ENCODE assay signal across 9 mouse cellular contexts in the genomic region with DNA sequence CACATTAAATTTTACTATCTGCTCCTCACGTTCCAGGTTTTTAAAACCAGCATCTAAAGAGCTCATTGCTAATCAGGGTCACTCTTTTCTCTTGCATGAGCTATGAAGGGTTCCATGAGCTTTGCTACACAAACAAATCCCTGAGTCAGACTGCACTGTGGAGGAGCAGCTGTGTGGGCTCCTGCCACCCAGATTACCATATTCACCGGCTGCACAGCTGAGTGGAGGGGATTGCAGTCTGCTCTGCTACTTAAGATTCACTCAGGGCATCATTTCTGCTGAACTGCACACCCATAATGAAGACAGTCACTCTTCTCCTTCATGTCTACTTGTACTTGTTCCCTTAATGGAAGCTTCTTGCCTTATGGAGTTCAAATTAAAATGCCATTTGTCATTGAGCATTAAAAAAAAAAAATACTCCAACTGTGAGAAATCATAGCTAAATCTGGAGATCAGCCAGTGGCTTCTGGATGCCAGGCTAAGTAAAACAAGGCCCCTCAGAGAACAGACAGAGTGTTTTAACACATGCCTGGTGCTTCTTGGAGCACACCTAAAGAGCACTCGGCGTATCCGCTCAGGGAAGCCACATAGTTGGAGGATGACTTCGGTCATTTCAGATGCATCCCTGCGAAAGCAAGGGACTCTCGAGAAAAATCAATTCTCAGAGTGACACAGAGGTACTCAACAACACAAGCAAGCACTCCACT.
A peak's percentile ranks its signal among the peaks of the same experiment; 100 is the strongest.
DNase-seq lines count a peak whose midpoint lies in the region; ATAC-seq and TF ChIP-seq lines count a peak whose summit lies in the region.
"Had no signal": no experiment of that assay in that cellular context is flagged by ENCODE, and none has a peak within 500 bp of the region (broad histone marks: within the 10 kb centered on the region; RNA-seq: fewer than 3 reads in every experiment).

No protein-coding gene starts in this region.

- H3K36me3 ChIP-seq in hindbrain, embryonic 14.5 days (replicated peaks; ENCODE audit: control insufficient read depth, insufficient read depth): no peaks in the 10 kb centered on the region
- H3K36me3 ChIP-seq in intestine, postnatal 0 days (ENCODE audit: control insufficient read depth, insufficient read depth): no peaks in the 10 kb centered on the region

- intact Hi-C loops in left cerebral cortex, postnatal 10 days (cut with DNase I): no loop called here

- no peak overlapping the region for H3K4me2 ChIP-seq in hindbrain, embryonic 14.5 days (replicated peaks)
- no peak overlapping the region for H3K4me2 ChIP-seq in intestine, postnatal 0 days (replicated peaks; ENCODE audit: low read depth)

- DNase-seq in cerebellum, postnatal 10 days: peak; percentile 66 to 67
- no peak for DNase-seq in cerebellum, adult 18-20 months
- peak; percentile 34 for DNase-seq in hindbrain, embryonic 14.5 days (ENCODE audit: low spot score)
- DNase-seq in left cerebral cortex, postnatal 10 days (ENCODE audit: extremely low spot score in 1 of 2, low spot score in 2 of 2): peak; percentile 37 to 59
- peak; percentile 73 for DNase-seq in right cerebral cortex, adult 18-20 months
- no peak for DNase-seq in thymus, adult 18-20 months
- DNase-seq in urinary bladder, postnatal 25 days (ENCODE audit: low spot score): no peak

- peak; percentile 88 for ATAC-seq in hindbrain, embryonic 14.5 days (ENCODE audit: low FRiP score)
- no peak for ATAC-seq in intestine, postnatal 0 days

- H3K27ac ChIP-seq in hindbrain, embryonic 14.5 days: 0 out of 2 replicates have a peak overlapping the region, but pooled peaks have one; percentile 4
- no peak overlapping the region for H3K27ac ChIP-seq in intestine, postnatal 0 days (ENCODE audit: low read depth, low read length)
- H3K27ac ChIP-seq: macrophage had no signal

- H3K9me3 ChIP-seq in hindbrain, embryonic 14.5 days (ENCODE audit: control insufficient read depth, low read length): no peaks in the 10 kb centered on the region
- H3K9me3 ChIP-seq in intestine, postnatal 0 days (ENCODE audit: control insufficient read depth): no peaks in the 10 kb centered on the region

- TF ChIP-seq CTCF in intestine, postnatal 0 days (IDR thresholded peaks at IDR 0.05; ENCODE audit: low read depth): no peak

- no peaks in the 10 kb centered on the region; the same call in 1 of the 2 replicates for H3K4me1 ChIP-seq in hindbrain, embryonic 14.5 days (replicated peaks; ENCODE audit: control insufficient read depth, insufficient read depth, low read length)
- H3K4me1 ChIP-seq in intestine, postnatal 0 days (replicated peaks; ENCODE audit: control insufficient read depth, insufficient read depth, low read length): no peaks in the 10 kb centered on the region

- H3K4me3 ChIP-seq in hindbrain, embryonic 14.5 days (replicated peaks; ENCODE audit: low read length): no peak overlapping the region
- no peak overlapping the region for H3K4me3 ChIP-seq in intestine, postnatal 0 days (ENCODE audit: low read depth, low read length)

- no peak overlapping the region for H3K9ac ChIP-seq in hindbrain, embryonic 14.5 days
- no peak overlapping the region for H3K9ac ChIP-seq in intestine, postnatal 0 days (ENCODE audit: low read depth, low read length)

- no peaks in the 10 kb centered on the region for H3K27me3 ChIP-seq in hindbrain, embryonic 14.5 days (ENCODE audit: control insufficient read depth, insufficient read depth, low read length)
- H3K27me3 ChIP-seq in intestine, postnatal 0 days (replicated peaks; ENCODE audit: control insufficient read depth, insufficient read depth, low read length): no peaks in the 10 kb centered on the region

- WGBS in hindbrain, embryonic 14.5 days: 66% methylated on average over 8 of the region's 8 CpGs
- 78% methylated on average over 8 of the region's 8 CpGs for WGBS in intestine, postnatal 0 days

Comparison
In these comparisons a context has a peak if more than half of its experiments do, and no peak if none do; other contexts are left out.
1. DNase-seq: peak in cerebellum, postnatal 10 days (2 of 2), hindbrain, embryonic 14.5 days (single experiment), left cerebral cortex, postnatal 10 days (2 of 2) and right cerebral cortex, adult 18-20 months (single experiment); none in cerebellum, adult 18-20 months (0 of 2), thymus, adult 18-20 months (0 of 2) and urinary bladder, postnatal 25 days (single experiment).